Mouse (Mus musculus) myocyte (in vitro differentiated cells): ENCODE results near the gene Dhcr24.

Source experiments
- CEBPB ChIP-seq: IDR thresholded peaks from 2 replicates; pipeline ENCODE4 v1.6.1; 2011; ENCODE audit warnings: mild to moderate bottlenecking, moderate library complexity; ENCODE audit not compliant: poor library complexity, insufficient read depth, severe bottlenecking
- E2F4 ChIP-seq: IDR thresholded peaks from one replicate; pipeline ENCODE4 v1.6.1; 2011; ENCODE audit warnings: mild to moderate bottlenecking, control low read depth, moderate library complexity; ENCODE audit not compliant: insufficient read depth
- MAX ChIP-seq: IDR thresholded peaks from one replicate; pipeline ENCODE4 v1.6.1; 2011; ENCODE audit warnings: low read depth, mild to moderate bottlenecking, control low read depth
- MYOD1 ChIP-seq, 3 experiments: IDR thresholded peaks; one replicate each; pipeline ENCODE4 v1.6.1; 2011; ENCODE audit warnings: control low read depth in 2 of 3, low read depth in 2 of 3, mild to moderate bottlenecking in 2 of 3, moderate library complexity in 1 of 3; ENCODE audit not compliant: insufficient read length in 2 of 3, control insufficient read depth in 1 of 3
- MYOG ChIP-seq, 3 experiments: IDR thresholded peaks; one replicate each; pipeline ENCODE4 v1.6.1; 2011; ENCODE audit warnings: control low read depth in 2 of 3, low read depth in 2 of 3, mild to moderate bottlenecking in 2 of 3; ENCODE audit not compliant: insufficient read length in 2 of 3, control insufficient read depth in 1 of 3, insufficient read depth in 1 of 3
- POLR2A ChIP-seq: IDR thresholded peaks from one replicate; pipeline ENCODE4 v1.6.1; 2011; ENCODE audit warnings: low read depth, mild to moderate bottlenecking, control low read depth, moderate library complexity; ENCODE audit not compliant: insufficient read length
- POLR2AphosphoS2 ChIP-seq: IDR thresholded peaks from one replicate; pipeline ENCODE4 v1.6.1; 2011; ENCODE audit warnings: low read depth, control low read depth; ENCODE audit not compliant: insufficient read length
- REST ChIP-seq: IDR thresholded peaks from one replicate; pipeline ENCODE4 v1.6.1; 2011; ENCODE audit warnings: mild to moderate bottlenecking, control low read depth, moderate library complexity; ENCODE audit not compliant: insufficient read depth, insufficient read length
- SRF ChIP-seq: IDR thresholded peaks from one replicate; pipeline ENCODE4 v1.6.1; 2011; ENCODE audit warnings: low read depth; ENCODE audit not compliant: control insufficient read depth, insufficient read length
- TCF12 ChIP-seq: IDR thresholded peaks from one replicate; pipeline ENCODE4 v1.6.1; 2011; ENCODE audit warnings: mild to moderate bottlenecking, control low read depth; ENCODE audit not compliant: poor library complexity, insufficient read depth, severe bottlenecking
- TCF3 ChIP-seq: IDR thresholded peaks from one replicate; pipeline ENCODE4 v1.6.1; 2011; ENCODE audit warnings: low read depth, control low read depth; ENCODE audit not compliant: insufficient read length
- USF1 ChIP-seq: IDR thresholded peaks from one replicate; pipeline ENCODE4 v1.6.1; 2011; ENCODE audit warnings: low read depth, mild to moderate bottlenecking, control low read depth, moderate library complexity

DNA sequence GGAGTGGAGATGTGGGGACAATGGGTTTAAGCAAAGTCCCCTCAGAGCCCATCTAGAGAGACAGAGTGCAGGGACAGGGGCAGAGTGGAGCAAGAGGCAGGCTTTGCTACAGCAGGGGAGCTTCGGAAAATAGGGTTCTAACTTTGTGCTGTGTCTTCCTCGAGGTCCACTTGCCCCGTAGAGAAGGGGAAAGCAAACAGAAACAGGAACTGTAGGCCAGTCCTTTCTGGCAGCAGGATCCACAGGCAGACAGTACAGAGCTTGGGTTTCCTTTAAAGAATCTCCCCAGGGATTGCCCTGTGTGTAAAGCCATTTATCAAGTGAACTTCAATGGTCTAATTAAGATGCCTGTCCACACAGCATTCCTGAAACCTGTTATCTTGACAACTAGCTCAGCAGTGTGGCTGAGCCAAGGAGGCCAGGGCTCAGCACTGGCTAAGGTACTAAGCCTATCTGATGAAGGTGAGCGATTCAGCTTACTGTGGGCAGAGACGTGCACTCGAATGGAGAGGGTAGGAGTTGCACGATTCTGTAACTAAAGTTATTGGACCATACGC is 14.9 kb upstream of the Dhcr24 start:
- TF ChIP-seq POLR2A (no peak), MYOG (IDR thresholded peaks at IDR 0.05; ENCODE audit: control insufficient read depth in 1 of 3, insufficient read depth in 1 of 3, insufficient read length in 2 of 3, low read depth in 2 of 3) (no peak), USF1 (no peak), MAX (no peak), CEBPB (no peak), TCF3 (no peak), TCF12 (no peak), E2F4 (no peak), REST (no peak), POLR2AphosphoS2 (no peak), MYOD1 (IDR thresholded peaks at IDR 0.05; ENCODE audit: control insufficient read depth in 1 of 3, insufficient read length in 2 of 3, low read depth in 2 of 3) (no peak), SRF (no peak)
